In the genomic region with DNA sequence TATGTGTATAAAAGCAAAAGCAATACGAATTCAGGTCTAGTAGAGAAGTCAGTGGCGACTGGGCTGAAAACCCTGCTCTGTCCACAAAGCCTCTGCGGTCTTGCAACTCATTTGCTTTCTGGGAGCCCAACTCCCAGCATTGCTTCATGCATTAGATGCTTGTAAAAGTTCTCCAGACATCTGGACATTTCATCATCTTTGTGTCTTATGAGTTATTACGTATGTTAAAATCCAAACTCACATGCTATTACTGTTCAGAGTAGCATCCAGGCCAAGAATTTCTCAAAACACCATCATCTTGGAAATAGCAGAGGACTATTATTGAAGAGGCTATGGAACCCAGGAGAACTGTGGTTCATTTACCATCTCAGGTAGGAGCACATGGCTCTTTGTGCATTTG, we compare ENCODE assay signal across 21 mouse cellular contexts. TPM values are rescaled to one million over a fixed set of nuclear protein-coding genes. Genes with fewer than 3 reads are reported as not detected.
"Had no signal": no experiment of that assay in that cellular context is flagged by ENCODE, and none has a peak within 500 bp of the region (broad histone marks: within the 10 kb centered on the region; RNA-seq: fewer than 3 reads in every experiment).

No protein-coding gene starts in this region.

- H3K27me3 ChIP-seq: neural tube, embryonic 12.5 days; neural tube, embryonic 13.5 days; neural tube, embryonic 15.5 days; stomach, embryonic 15.5 days had no signal

- H3K36me3 ChIP-seq: neural tube, embryonic 12.5 days; neural tube, embryonic 13.5 days; neural tube, embryonic 15.5 days; stomach, embryonic 15.5 days had no signal

- H3K9ac ChIP-seq: neural tube, embryonic 12.5 days; neural tube, embryonic 13.5 days; neural tube, embryonic 15.5 days; stomach, embryonic 15.5 days had no signal

- H3K27ac ChIP-seq: neural tube, embryonic 12.5 days; neural tube, embryonic 13.5 days; neural tube, embryonic 15.5 days; stomach, embryonic 15.5 days; stomach, postnatal 0 days had no signal

- DNase-seq: retina, postnatal 1 day; right cerebral cortex, adult 18-20 months; right cerebral cortex, postnatal 14 days; right cerebral cortex, postnatal 25 days; right cerebral cortex, postnatal 4 days; spleen, adult 18-20 months; thymus, adult 18-20 months; thymus, adult 2 months; thymus, postnatal 14 days; thymus, postnatal 25 days; thymus, postnatal 36 days; thymus, postnatal 4 days had no signal

- H3K4me2 ChIP-seq: neural tube, embryonic 12.5 days; neural tube, embryonic 13.5 days; neural tube, embryonic 15.5 days; stomach, embryonic 15.5 days had no signal

- H3K4me3 ChIP-seq: neural tube, embryonic 12.5 days; neural tube, embryonic 13.5 days; neural tube, embryonic 15.5 days; stomach, embryonic 15.5 days had no signal

- H3K4me1 ChIP-seq: neural tube, embryonic 12.5 days; neural tube, embryonic 13.5 days; neural tube, embryonic 15.5 days; stomach, embryonic 15.5 days had no signal

- H3K9me3 ChIP-seq: neural tube, embryonic 15.5 days; stomach, embryonic 15.5 days had no signal

RNA-seq across cellular contexts. Expression of a gene that starts 21.3 kb away (rescaled TPM):
- total RNA-seq: neutrophil, adult 5-6 weeks had no signal
- polyA plus RNA-seq: neural tube, embryonic 12.5 days; neural tube, embryonic 13.5 days; neural tube, embryonic 14.5 days; spleen, adult 2 months had no signal

RNA-seq across cellular contexts. Expression of a gene that starts 40.1 kb away (rescaled TPM):
- total RNA-seq: neutrophil, adult 5-6 weeks had no signal
- polyA plus RNA-seq: neural tube, embryonic 12.5 days; small intestine, adult 2 months; spleen, adult 2 months had no signal
